Mouse (Mus musculus) CH12.LX (cell line): ENCODE results near the gene Gsta2. TPM values are rescaled to one million over a fixed set of nuclear protein-coding genes. Genes with fewer than 3 reads are reported as not detected.

ENCODE experiments used
- DNase-seq: peaks from one replicate; pipeline ENCODE4 v3.0.0-alpha.2; 2013; ENCODE audit errors: extremely low read depth
- H3K27ac ChIP-seq: 2 replicates; pipeline ENCODE4 v1.5.1; 2012; ENCODE audit warnings: low read depth, mild to moderate bottlenecking, control low read depth, moderate library complexity; ENCODE audit not compliant: insufficient read depth
- H3K27me3 ChIP-seq: replicated peaks from 2 replicates; pipeline ENCODE3; 2012; ENCODE audit warnings: inconsistent platforms
- H3K36me3 ChIP-seq, 2 experiments: replicated peaks in 1 of 2; 2 replicates each; pipeline versions ENCODE3 to v1.6.1; 2012; ENCODE audit warnings: inconsistent platforms in 1 of 2, low read length in 1 of 2, mild to moderate bottlenecking in 1 of 2, mixed read lengths in 1 of 2, moderate library complexity in 1 of 2; ENCODE audit not compliant: control insufficient read depth in 1 of 2, insufficient read depth in 1 of 2
- H3K4me1 ChIP-seq, 2 experiments: 2 replicates each; pipeline ENCODE4 v1.6.1; 2012; ENCODE audit warnings: inconsistent platforms in 1 of 2, moderate library complexity in 1 of 2; ENCODE audit not compliant: insufficient read depth in 2 of 2, control insufficient read depth in 1 of 2
- H3K4me2 ChIP-seq: 2 replicates; pipeline ENCODE4 v1.6.1; 2012; ENCODE audit warnings: low read depth, mild to moderate bottlenecking, control low read depth; ENCODE audit not compliant: poor library complexity, insufficient read depth, severe bottlenecking
- H3K4me3 ChIP-seq, 3 experiments: fragments of 150-350 bp in 1 of 3; sonication (generic) in 1 of 3; replicated peaks in 1 of 3; 2 replicates each; pipeline versions ENCODE3 to v1.5.1; 2011 to 2012; ENCODE audit warnings: low read depth in 2 of 3, low read length in 2 of 3, mild to moderate bottlenecking in 2 of 3, moderate library complexity in 2 of 3, control low read depth in 1 of 3, improper control_type of control experiment in 1 of 3, inconsistent platforms in 1 of 3, mixed read lengths in 1 of 3; ENCODE audit not compliant: poor library complexity in 1 of 3
- H3K79me2 ChIP-seq: replicated peaks from 2 replicates; pipeline ENCODE4 v1.6.1; 2012; ENCODE audit warnings: mild to moderate bottlenecking, moderate library complexity; ENCODE audit not compliant: control insufficient read depth, poor library complexity, insufficient read depth, severe bottlenecking; ENCODE audit errors: extremely low read depth
- H3K9ac ChIP-seq: 2 replicates; pipeline ENCODE4 v1.6.1; 2012; ENCODE audit warnings: low read depth, mild to moderate bottlenecking, control low read depth, moderate library complexity; ENCODE audit not compliant: insufficient read depth
- H3K9me3 ChIP-seq: replicated peaks from 2 replicates; pipeline ENCODE3; 2012; ENCODE audit warnings: low read length, inconsistent platforms, mixed read lengths
- BHLHE40 ChIP-seq: IDR thresholded peaks from 2 replicates; pipeline ENCODE4 v1.6.1; 2011; ENCODE audit warnings: mild to moderate bottlenecking, low read depth, low read length, improper control_type of control experiment
- CTCF ChIP-seq, 2 experiments: IDR thresholded peaks in 1 of 2; conservative IDR thresholded peaks in 1 of 2; 2 replicates each; pipeline ENCODE4 v1.5.1; 2011 to 2012; ENCODE audit warnings: low read depth in 2 of 2, low read length in 2 of 2, improper control_type of control experiment in 1 of 2, inconsistent platforms in 1 of 2, mild to moderate bottlenecking in 1 of 2, moderate library complexity in 1 of 2
- E2F4 ChIP-seq: IDR thresholded peaks from 2 replicates; pipeline ENCODE4 v1.6.1; 2011; ENCODE audit warnings: low read depth, low read length, improper control_type of control experiment; ENCODE audit not compliant: insufficient replicate concordance
- HCFC1 ChIP-seq: IDR thresholded peaks from 2 replicates; pipeline ENCODE4 v1.6.1; 2012; ENCODE audit warnings: low read depth, mild to moderate bottlenecking, inconsistent platforms, low read length, improper control_type of control experiment
- IRF4 ChIP-seq: IDR thresholded peaks from 2 replicates; pipeline ENCODE4 v1.6.1; 2014; ENCODE audit warnings: low read depth, mild to moderate bottlenecking, inconsistent platforms, low read length, improper control_type of control experiment
- MAFK ChIP-seq: IDR thresholded peaks from 2 replicates; pipeline ENCODE4 v1.6.1; 2011; ENCODE audit warnings: low read length, improper control_type of control experiment; ENCODE audit not compliant: insufficient replicate concordance
- MAZ ChIP-seq: IDR thresholded peaks from 2 replicates; pipeline ENCODE4 v1.6.1; 2012; ENCODE audit warnings: low read depth, mild to moderate bottlenecking, inconsistent platforms, low read length, improper control_type of control experiment, moderate library complexity
- MXI1 ChIP-seq: IDR thresholded peaks from 2 replicates; pipeline ENCODE4 v1.6.1; 2011; ENCODE audit warnings: mild to moderate bottlenecking, low read depth, low read length, improper control_type of control experiment
- NELFE ChIP-seq: IDR thresholded peaks from 2 replicates; pipeline ENCODE4 v1.6.1; 2011; ENCODE audit warnings: low read depth, low read length, improper control_type of control experiment
- NRF1 ChIP-seq: IDR thresholded peaks from 2 replicates; pipeline ENCODE4 v1.6.1; 2014; ENCODE audit warnings: low read depth, mild to moderate bottlenecking, inconsistent platforms, low read length, improper control_type of control experiment, moderate library complexity
- POLR2A ChIP-seq: IDR thresholded peaks from 2 replicates; pipeline ENCODE4 v1.6.1; 2011; ENCODE audit warnings: low read depth, mild to moderate bottlenecking, improper control_type of control experiment, low read length
- RCOR1 ChIP-seq: conservative IDR thresholded peaks from 2 replicates; pipeline ENCODE4 v1.6.1; 2012; ENCODE audit warnings: low read depth, mild to moderate bottlenecking, inconsistent platforms, low read length, improper control_type of control experiment
- SMC3 ChIP-seq: IDR thresholded peaks from 2 replicates; pipeline ENCODE4 v1.6.1; 2011; ENCODE audit warnings: low read depth, low read length, improper control_type of control experiment
- TBP ChIP-seq: conservative IDR thresholded peaks from 2 replicates; pipeline ENCODE4 v1.6.1; 2011; ENCODE audit warnings: low read depth, low read length, improper control_type of control experiment
- UBTF ChIP-seq: IDR thresholded peaks from 2 replicates; pipeline ENCODE4 v1.6.1; 2012; ENCODE audit warnings: low read depth, mild to moderate bottlenecking, inconsistent platforms, low read length, improper control_type of control experiment, moderate library complexity
- USF2 ChIP-seq: conservative IDR thresholded peaks from 2 replicates; pipeline ENCODE4 v1.6.1; 2011; ENCODE audit warnings: low read depth, low read length, improper control_type of control experiment
- ZKSCAN1 ChIP-seq: IDR thresholded peaks from 2 replicates; pipeline ENCODE4 v1.6.1; 2012; ENCODE audit warnings: low read depth, inconsistent platforms, low read length, improper control_type of control experiment, borderline replicate concordance
- dilution Hi-C: fragments of 300-500 bp; cut with MboI; formaldehyde crosslinking; loops from 2 replicates; pipeline ENCODE4 v1.14.3; 2020; ENCODE audit warnings: low sequenced_read_pairs; ENCODE audit not compliant: extremely low pct_unique_long_range_greater_than_20kb, extremely low pct_ligation_motif_present
- in situ Hi-C: fragments of 300-500 bp; cut with MboI; formaldehyde crosslinking; loops from 3 replicates; pipeline ENCODE4 v1.14.3; 2019; ENCODE audit warnings: low sequenced_read_pairs, low pct_ligation_motif_present, low pct_unique_long_range_greater_than_20kb, mixed read lengths
- polyA plus RNA-seq: library from polyadenylated mRNA; unstranded; fragments of >175 nt; gene quantifications from 2 replicates; pipeline ENCODE4 v1.2.1, GENCODE M21; 2012; ENCODE audit warnings: low read depth; ENCODE audit not compliant: insufficient read length
- total RNA-seq, 2 experiments: library from RNA; depleted of rRNA; stranded (reverse); fragments of 300-350 nt in 1 of 2; fragments of >200 nt in 1 of 2; gene quantifications; 2 replicates each; pipeline ENCODE4 v1.2.3; 2012 to 2014

The Gsta2 gene
- total and polyA plus RNA-seq, 3 experiments = not detected

GRCm38 (mm10) chr9:78369786-78370185 lies 14.2 kb upstream of the Gsta2 start:
- in situ Hi-C loops = loop anchor here (10.0 kb wide), 1 partner anchor 165 kb away; no protein-coding TSS in a partner anchor
- no peak overlapping the region for H3K4me2 ChIP-seq
- H3K9ac ChIP-seq = no peak overlapping the region
- no peak overlapping the region for H3K4me3 ChIP-seq
- no peak for DNase-seq
- no peak overlapping the region for H3K27ac ChIP-seq
- H3K4me1 ChIP-seq = no peaks in the 10 kb centered on the region
- no peak for TF ChIP-seq POLR2A
- TF ChIP-seq E2F4 = no peak
- no peak for TF ChIP-seq MAFK
- TF ChIP-seq SMC3 = no peak
- no peak for TF ChIP-seq USF2
- TF ChIP-seq MAZ = no peak
- TF ChIP-seq UBTF = no peak
- TF ChIP-seq IRF4 = no peak
- no peak for TF ChIP-seq ZKSCAN1
- no peak for TF ChIP-seq NRF1
- no peak for TF ChIP-seq TBP
- no peaks in the 10 kb centered on the region for H3K79me2 ChIP-seq
- H3K36me3 ChIP-seq = no peaks in the 10 kb centered on the region
- H3K27me3 ChIP-seq = peaks cover 36% of the 10 kb centered on the region
- dilution Hi-C loops = no loop called here
- no peaks in the 10 kb centered on the region for H3K9me3 ChIP-seq

- no peak for DNase-seq
- H3K79me2 ChIP-seq = no peaks in the 10 kb centered on the region
- H3K4me2 ChIP-seq = no peak overlapping the region
- no peak overlapping the region for H3K27ac ChIP-seq
- H3K4me3 ChIP-seq = no peak overlapping the region
- no peaks in the 10 kb centered on the region for H3K9me3 ChIP-seq
- in situ Hi-C loops (loop anchor here (10.0 kb wide), 1 partner anchor 165 kb away; no protein-coding TSS in a partner anchor), dilution Hi-C loops (no loop called here)
- TF ChIP-seq BHLHE40 (no peak), MXI1 (no peak), CTCF (conservative IDR thresholded peaks at IDR 0.05 in 1 of 2, IDR thresholded peaks at IDR 0.05 in 1 of 2; ENCODE audit: low read depth in 2 of 2, low read length in 2 of 2) (no peak), RCOR1 (no peak), NELFE (no peak), HCFC1 (no peak)
- H3K36me3 ChIP-seq = no peaks in the 10 kb centered on the region
- no peak overlapping the region for H3K9ac ChIP-seq
- H3K4me1 ChIP-seq = no peaks in the 10 kb centered on the region
- peaks cover 33% of the 10 kb centered on the region for H3K27me3 ChIP-seq
Measured at GRCm38 (mm10) chr9:78369349-78369748, 13.8 kb upstream of the Gsta2 start.
